Mouse (Mus musculus): Measurements from ENCODE around the gene Chrna5. TPM values are rescaled to one million over a fixed set of nuclear protein-coding genes. Genes with fewer than 3 reads are reported as not detected.

Chrna5 gene
- polyA plus RNA-seq, 1 experiment from 2014 or later = 0.86 TPM

GRCm38 (mm10) chr9:55009692-55010091 lies 29.0 kb downstream of the Chrna5 start:
- H3K9me3 ChIP-seq (ENCODE audit: control insufficient read depth, low read length) = no peaks in the 10 kb centered on the region
- no peak overlapping the region for H3K4me2 ChIP-seq (ENCODE audit: low read length)
- H3K9ac ChIP-seq (ENCODE audit: low read depth, low read length) = no peak overlapping the region
- WGBS = 86% methylated on average over 2 of the region's 2 CpGs
- H3K27ac ChIP-seq (ENCODE audit: low read depth, low read length) = no peak overlapping the region
- ATAC-seq = no peak
- no peak overlapping the region for H3K4me3 ChIP-seq (ENCODE audit: low read length)
- H3K27me3 ChIP-seq (replicated peaks; ENCODE audit: control insufficient read depth, insufficient read depth, low read length) = no peaks in the 10 kb centered on the region
- H3K4me1 ChIP-seq (ENCODE audit: control insufficient read depth, insufficient read depth, low read depth, low read length) = no peaks in the 10 kb centered on the region
- no peaks in the 10 kb centered on the region for H3K36me3 ChIP-seq (ENCODE audit: control insufficient read depth, insufficient read depth, low read length)

GRCm38 (mm10) chr9:55010588-55011350 lies 30.1 kb downstream of the Chrna5 start:
- H3K4me1 ChIP-seq (ENCODE audit: control insufficient read depth, insufficient read depth, low read depth, low read length) = no peaks in the 10 kb centered on the region
- no peak overlapping the region for H3K4me2 ChIP-seq (ENCODE audit: low read length)
- H3K27me3 ChIP-seq (replicated peaks; ENCODE audit: control insufficient read depth, insufficient read depth, low read length) = no peaks in the 10 kb centered on the region
- WGBS = 55% methylated on average over 6 of the region's 6 CpGs
- H3K9ac ChIP-seq (ENCODE audit: low read depth, low read length) = no peak overlapping the region
- H3K36me3 ChIP-seq (ENCODE audit: control insufficient read depth, insufficient read depth, low read length) = 0 out of 2 replicates have a peak, but pooled peaks cover 2% of the 10 kb centered on the region
- H3K9me3 ChIP-seq (ENCODE audit: control insufficient read depth, low read length) = no peaks in the 10 kb centered on the region
- ATAC-seq = no peak
- no peak overlapping the region for H3K4me3 ChIP-seq (ENCODE audit: low read length)
- no peak overlapping the region for H3K27ac ChIP-seq (ENCODE audit: low read depth, low read length)

- no peaks in the 10 kb centered on the region for H3K27me3 ChIP-seq (replicated peaks; ENCODE audit: control insufficient read depth, insufficient read depth, low read length)
- no peaks in the 10 kb centered on the region for H3K4me1 ChIP-seq (ENCODE audit: control insufficient read depth, insufficient read depth, low read depth, low read length)
- WGBS = 84% methylated on average over 3 of the region's 3 CpGs
- ATAC-seq = no peak
- H3K4me3 ChIP-seq (ENCODE audit: low read length) = no peak overlapping the region
- no peak overlapping the region for H3K9ac ChIP-seq (ENCODE audit: low read depth, low read length)
- no peak overlapping the region for H3K4me2 ChIP-seq (ENCODE audit: low read length)
- H3K9me3 ChIP-seq (ENCODE audit: control insufficient read depth, low read length) = no peaks in the 10 kb centered on the region
- H3K27ac ChIP-seq (ENCODE audit: low read depth, low read length) = no peak overlapping the region
- 0 out of 2 replicates have a peak, but pooled peaks cover 6% of the 10 kb centered on the region for H3K36me3 ChIP-seq (ENCODE audit: control insufficient read depth, insufficient read depth, low read length)
These were observed 36.2 kb downstream of the Chrna5 start for GRCm38 (mm10) chr9:55016926-55017325.

GRCm38 (mm10) chr9:55023326-55023725 lies 42.6 kb downstream of the Chrna5 start:
- Histone ChIP-seq H3K36me3 (ENCODE audit: control insufficient read depth, insufficient read depth, low read length) (no peaks in the 10 kb centered on the region), H3K9me3 (ENCODE audit: control insufficient read depth, low read length) (no peaks in the 10 kb centered on the region), H3K4me2 (ENCODE audit: low read length) (no peak overlapping the region), H3K4me1 (ENCODE audit: control insufficient read depth, insufficient read depth, low read depth, low read length) (peaks cover 6% of the 10 kb centered on the region; the same call in 1 of the 2 replicates), H3K27ac (ENCODE audit: low read depth, low read length) (no peak overlapping the region), H3K27me3 (replicated peaks; ENCODE audit: control insufficient read depth, insufficient read depth, low read length) (no peaks in the 10 kb centered on the region; the same call in 1 of the 2 replicates), H3K4me3 (ENCODE audit: low read length) (no peak overlapping the region), H3K9ac (ENCODE audit: low read depth, low read length) (no peak overlapping the region)
- WGBS = 78% methylated on average over 5 of the region's 5 CpGs
- no peak for ATAC-seq

GRCm38 (mm10) chr9:55023902-55024583 lies 43.4 kb downstream of the Chrna5 start:
- no peak overlapping the region for H3K4me2 ChIP-seq (ENCODE audit: low read length)

GRCm38 (mm10) chr9:55025534-55026274 lies 45.0 kb downstream of the Chrna5 start:
- no peaks in the 10 kb centered on the region for H3K9me3 ChIP-seq (ENCODE audit: control insufficient read depth, low read length)
- peak overlapping the region; percentile 65 for H3K27ac ChIP-seq (ENCODE audit: low read depth, low read length)
- peaks cover 4% of the 10 kb centered on the region; the same call in 1 of the 2 replicates for H3K27me3 ChIP-seq (replicated peaks; ENCODE audit: control insufficient read depth, insufficient read depth, low read length)
- peak overlapping the region; percentile 74 for H3K9ac ChIP-seq (ENCODE audit: low read depth, low read length)
- peak overlapping the region; percentile 76 for H3K4me2 ChIP-seq (ENCODE audit: low read length)
- H3K4me3 ChIP-seq (ENCODE audit: low read length) = peak overlapping the region; percentile 58
- WGBS = 6% methylated on average over 38 of the region's 38 CpGs
- ATAC-seq = peak; percentile 55
- peaks cover 6% of the 10 kb centered on the region; the same call in 1 of the 2 replicates for H3K4me1 ChIP-seq (ENCODE audit: control insufficient read depth, insufficient read depth, low read depth, low read length)
- no peaks in the 10 kb centered on the region for H3K36me3 ChIP-seq (ENCODE audit: control insufficient read depth, insufficient read depth, low read length)

More at GRCm38 (mm10) chr9:55023902-55024583, 43.4 kb downstream of the Chrna5 start:
- no peaks in the 10 kb centered on the region; the same call in 1 of the 2 replicates for H3K27me3 ChIP-seq (replicated peaks; ENCODE audit: control insufficient read depth, insufficient read depth, low read length)
- H3K9me3 ChIP-seq (ENCODE audit: control insufficient read depth, low read length) = no peaks in the 10 kb centered on the region
- H3K9ac ChIP-seq (ENCODE audit: low read depth, low read length) = no peak overlapping the region
- H3K4me1 ChIP-seq (ENCODE audit: control insufficient read depth, insufficient read depth, low read depth, low read length) = peaks cover 6% of the 10 kb centered on the region; the same call in 1 of the 2 replicates
- H3K36me3 ChIP-seq (ENCODE audit: control insufficient read depth, insufficient read depth, low read length) = no peaks in the 10 kb centered on the region
- WGBS = 34% methylated on average over 13 of the region's 13 CpGs
- no peak overlapping the region for H3K4me3 ChIP-seq (ENCODE audit: low read length)
- no peak for ATAC-seq
- no peak overlapping the region for H3K27ac ChIP-seq (ENCODE audit: low read depth, low read length)

- Histone ChIP-seq H3K9me3 (ENCODE audit: control insufficient read depth, low read length) (no peaks in the 10 kb centered on the region), H3K36me3 (ENCODE audit: control insufficient read depth, insufficient read depth, low read length) (no peaks in the 10 kb centered on the region), H3K4me2 (ENCODE audit: low read length) (peak within 1 kb of the TSS; percentile 76), H3K27me3 (replicated peaks; ENCODE audit: control insufficient read depth, insufficient read depth, low read length) (peaks cover 4% of the 10 kb centered on the region; the same call in 1 of the 2 replicates), H3K4me1 (ENCODE audit: control insufficient read depth, insufficient read depth, low read depth, low read length) (peaks cover 6% of the 10 kb centered on the region; the same call in 1 of the 2 replicates), H3K9ac (ENCODE audit: low read depth, low read length) (peak within 1 kb of the TSS; percentile 74), H3K27ac (ENCODE audit: low read depth, low read length) (peak within 1 kb of the TSS; percentile 65), H3K4me3 (ENCODE audit: low read length) (peak within 1 kb of the TSS; percentile 58)
- under 1% methylated on average over 39 of the region's 39 CpGs for WGBS
- ATAC-seq = peak; percentile 79
These were observed 45.6 kb downstream of the Chrna5 start, which contains the start of gene Chrna3 for GRCm38 (mm10) chr9:55026275-55026663. Chrna3 (minus strand) TSS chr9:55026562.

GRCm38 (mm10) chr9:55031435-55032167 lies 50.9 kb downstream of the Chrna5 start:
- 0 out of 2 replicates have a peak, but pooled peaks cover under 1% of the 10 kb centered on the region for H3K4me1 ChIP-seq (ENCODE audit: control insufficient read depth, insufficient read depth, low read depth, low read length)
- no peak overlapping the region for H3K27ac ChIP-seq (ENCODE audit: low read depth, low read length)
- no peak overlapping the region for H3K4me3 ChIP-seq (ENCODE audit: low read length)
- H3K27me3 ChIP-seq (replicated peaks; ENCODE audit: control insufficient read depth, insufficient read depth, low read length) = peaks cover 4% of the 10 kb centered on the region; the same call in 1 of the 2 replicates
- no peak overlapping the region for H3K4me2 ChIP-seq (ENCODE audit: low read length)
- 62% methylated on average over 6 of the region's 6 CpGs for WGBS
- no peaks in the 10 kb centered on the region for H3K9me3 ChIP-seq (ENCODE audit: control insufficient read depth, low read length)
- ATAC-seq = no peak
- no peaks in the 10 kb centered on the region for H3K36me3 ChIP-seq (ENCODE audit: control insufficient read depth, insufficient read depth, low read length)
- H3K9ac ChIP-seq (ENCODE audit: low read depth, low read length) = no peak overlapping the region

All from hindbrain, embryonic 16.5 days (tissue).